Mouse (Mus musculus) lung, adult 2 months (tissue): ENCODE data around the gene Cyp2j5. TPM values are rescaled to one million over a fixed set of nuclear protein-coding genes. Genes with fewer than 3 reads are reported as not detected.

ENCODE experiments used
- DNase-seq: peaks from one replicate; pipeline ENCODE4 v3.0.0; 2022
- H3K4me1 ChIP-seq: fragments of 200-500 bp; 2 replicates; pipeline ENCODE4 v1.6.1; 2011; ENCODE audit warnings: low read length; ENCODE audit not compliant: control insufficient read depth, insufficient read depth
- H3K4me3 ChIP-seq: fragments of 200-500 bp; replicated peaks from 2 replicates; pipeline ENCODE3; 2011; ENCODE audit warnings: low read depth, mild to moderate bottlenecking, control low read depth, low read length; ENCODE audit errors: extremely low read depth
- CTCF ChIP-seq: fragments of 200-500 bp; IDR thresholded peaks from 2 replicates; pipeline ENCODE4 v1.5.1; 2011; ENCODE audit warnings: mild to moderate bottlenecking, low read length, control low read depth; ENCODE audit not compliant: insufficient read depth
- POLR2A ChIP-seq: fragments of 200-500 bp; IDR thresholded peaks from 2 replicates; pipeline ENCODE4 v1.6.1; 2011; ENCODE audit warnings: low read depth, mild to moderate bottlenecking, control low read depth, low read length, borderline replicate concordance; ENCODE audit errors: extremely low read depth
- WGBS: fragments of 180-500 bp; shearing (Covaris S2); methylation state at CpG from one replicate; pipeline ENCODE4 v1.1.7; 2018; 5-methylcytosine and 5-hydroxymethylcytosine counted together
- polyA plus RNA-seq: library from polyadenylated mRNA; depleted of rRNA; stranded (reverse); fragments of >200 nt; gene quantifications from 2 replicates; pipeline ENCODE4 v1.2.3, GENCODE M21; 2012; rRNA removed

The Cyp2j5 gene
- 0.08 TPM in 1 of 2 replicates, not detected in the other for polyA plus RNA-seq

GRCm38 (mm10) chr4:96663991-96664390, at the start of gene Cyp2j5:
Gene Cyp2j5 (minus strand): TSS chr4:96664154.
- DNase-seq, result no peak
- no peak within 1 kb of the TSS for H3K4me3 ChIP-seq
- TF ChIP-seq POLR2A (no peak), CTCF (no peak)
- 89% methylated on average over 2 of the region's 2 CpGs for WGBS
- H3K4me1 ChIP-seq, result no peaks in the 10 kb centered on the region

- Histone ChIP-seq H3K4me1 (no peaks in the 10 kb centered on the region), H3K4me3 (no peak overlapping the region)
- TF ChIP-seq POLR2A, result no peak
- 0 out of 2 replicates have a peak, but pooled peaks have one; percentile 5 for TF ChIP-seq CTCF
- WGBS, result 50% methylated on average over 2 of the region's 2 CpGs
- DNase-seq, result no peak
These were observed 41.5 kb upstream of the Cyp2j5 start for GRCm38 (mm10) chr4:96705281-96705951.

- no peak overlapping the region for H3K4me3 ChIP-seq
- H3K4me1 ChIP-seq, result no peaks in the 10 kb centered on the region
- DNase-seq, result no peak
- no peak for TF ChIP-seq POLR2A
- no peak for TF ChIP-seq CTCF
- WGBS, result 72% methylated on average over 5 of the region's 5 CpGs
These were observed 34.2 kb upstream of the Cyp2j5 start for GRCm38 (mm10) chr4:96698218-96698561.

- no peak for DNase-seq
- Histone ChIP-seq H3K4me3 (no peak overlapping the region), H3K4me1 (no peaks in the 10 kb centered on the region)
- TF ChIP-seq CTCF (no peak), POLR2A (no peak)
- WGBS, result 76% methylated on average over 15 of the region's 15 CpGs
These were observed 33.7 kb upstream of the Cyp2j5 start for GRCm38 (mm10) chr4:96697511-96698217.

- Histone ChIP-seq H3K4me1 (no peaks in the 10 kb centered on the region), H3K4me3 (no peak overlapping the region)
- no peak for DNase-seq
- WGBS, result 25% methylated on average over 13 of the region's 13 CpGs
- TF ChIP-seq POLR2A (no peak), CTCF (peak; percentile 55)
These were observed 32.8 kb upstream of the Cyp2j5 start for GRCm38 (mm10) chr4:96696614-96697360.

GRCm38 (mm10) chr4:96687358-96687803, 23.4 kb upstream of the Cyp2j5 start:
- WGBS, result 73% methylated on average over 2 of the region's 2 CpGs
- no peak overlapping the region for H3K4me3 ChIP-seq
- DNase-seq, result no peak
- H3K4me1 ChIP-seq, result no peaks in the 10 kb centered on the region
- TF ChIP-seq POLR2A, result no peak
- TF ChIP-seq CTCF, result no peak

GRCm38 (mm10) chr4:96683474-96683873, 19.5 kb upstream of the Cyp2j5 start:
- H3K4me1 ChIP-seq, result no peaks in the 10 kb centered on the region
- 31% methylated on average over 2 of the region's 2 CpGs for WGBS
- no peak for DNase-seq
- TF ChIP-seq CTCF (peak; percentile 31; the same call in 1 of the 2 replicates), POLR2A (no peak)
- H3K4me3 ChIP-seq, result no peak overlapping the region

- Histone ChIP-seq H3K4me1 (no peaks in the 10 kb centered on the region), H3K4me3 (no peak overlapping the region)
- TF ChIP-seq POLR2A (no peak), CTCF (no peak)
- DNase-seq, result no peak
These were observed 17.0 kb upstream of the Cyp2j5 start for GRCm38 (mm10) chr4:96680966-96681365.

GRCm38 (mm10) chr4:96680233-96680632, 16.3 kb upstream of the Cyp2j5 start:
- TF ChIP-seq CTCF, result no peak
- TF ChIP-seq POLR2A, result no peak
- DNase-seq, result no peak
- 28% methylated on average over 1 of the region's 1 CpGs for WGBS
- no peak overlapping the region for H3K4me3 ChIP-seq
- H3K4me1 ChIP-seq, result no peaks in the 10 kb centered on the region
